Mouse (Mus musculus) adrenal gland, adult (tissue): Measurements from ENCODE around the gene Kmt2e.

Source experiments
- DNase-seq, 2 experiments: peaks; one replicate each; pipeline ENCODE4 v3.0.0; 2022 to 2023; ENCODE audit warnings: low spot score in 1 of 2; ENCODE audit not compliant: inconsistent age in 2 of 2

Kmt2e gene

DNA sequence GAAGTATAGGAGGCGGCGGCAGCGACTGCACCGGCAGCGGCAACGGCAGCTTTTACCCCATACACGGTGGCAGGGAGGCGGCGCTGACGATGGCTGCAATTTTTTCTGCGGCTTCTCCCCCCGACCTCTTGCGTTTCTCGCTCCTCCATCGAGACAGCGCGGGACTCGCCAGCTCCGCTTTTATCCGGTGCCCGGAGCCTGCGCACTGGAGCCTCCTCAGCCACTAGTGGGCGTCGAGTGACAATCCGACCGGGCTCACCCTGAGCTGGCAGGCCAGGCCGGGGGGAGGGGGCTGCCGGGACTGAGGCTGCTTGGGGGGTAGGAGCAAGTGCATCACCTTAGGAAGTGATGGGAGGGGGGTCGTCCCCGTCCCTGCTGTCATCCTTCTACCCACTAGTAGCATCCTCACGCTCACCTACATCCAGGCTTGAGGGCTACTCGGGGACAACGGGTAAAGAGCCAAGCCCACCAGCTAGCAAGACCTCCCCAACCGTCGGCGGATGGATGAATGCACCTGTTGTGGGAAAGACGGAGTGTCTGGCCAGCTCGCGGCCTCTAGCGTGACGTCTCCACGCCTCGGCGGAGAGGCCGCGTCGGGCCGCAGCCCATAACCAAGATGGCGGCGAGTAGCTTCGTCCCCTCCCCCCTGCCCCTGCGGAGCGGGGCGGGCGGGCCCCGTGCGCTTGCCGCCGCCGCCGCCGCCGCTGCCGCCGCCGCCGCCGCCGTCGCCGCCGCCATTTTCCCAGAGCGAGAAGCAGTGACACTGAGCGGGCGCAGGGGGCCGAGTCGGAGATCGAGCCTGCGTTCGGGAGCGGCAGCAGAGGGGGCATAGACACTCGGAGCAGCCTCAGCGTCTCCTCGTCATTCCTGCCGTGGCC, at the start of gene Kmt2e:
Kmt2e (plus strand) TSS at position 722 of the 878 bp plus-strand sequence.
- DNase-seq = peak; percentile 94 to 97

DNA sequence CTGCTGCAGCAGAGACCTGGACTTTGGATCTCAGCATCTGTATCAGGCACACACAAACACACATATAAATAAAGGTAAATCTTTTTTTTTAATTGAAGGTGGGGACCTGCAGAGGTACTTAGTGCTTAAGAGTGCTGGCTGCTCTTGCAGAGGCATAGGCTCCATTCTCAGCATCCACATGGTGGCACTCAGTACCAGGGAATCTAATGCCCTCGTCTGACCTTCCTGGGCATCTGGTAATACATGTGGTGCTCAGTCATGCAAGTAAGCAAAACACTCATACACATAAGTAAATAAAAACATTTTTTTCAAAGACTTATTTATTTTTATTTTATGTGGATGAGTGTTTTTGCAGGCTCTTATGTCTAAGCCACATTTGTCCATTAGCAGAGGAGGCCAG, 49.1 kb upstream of the Kmt2e start:
- peak in 1 of 2 experiments; percentile 55 for DNase-seq

DNA sequence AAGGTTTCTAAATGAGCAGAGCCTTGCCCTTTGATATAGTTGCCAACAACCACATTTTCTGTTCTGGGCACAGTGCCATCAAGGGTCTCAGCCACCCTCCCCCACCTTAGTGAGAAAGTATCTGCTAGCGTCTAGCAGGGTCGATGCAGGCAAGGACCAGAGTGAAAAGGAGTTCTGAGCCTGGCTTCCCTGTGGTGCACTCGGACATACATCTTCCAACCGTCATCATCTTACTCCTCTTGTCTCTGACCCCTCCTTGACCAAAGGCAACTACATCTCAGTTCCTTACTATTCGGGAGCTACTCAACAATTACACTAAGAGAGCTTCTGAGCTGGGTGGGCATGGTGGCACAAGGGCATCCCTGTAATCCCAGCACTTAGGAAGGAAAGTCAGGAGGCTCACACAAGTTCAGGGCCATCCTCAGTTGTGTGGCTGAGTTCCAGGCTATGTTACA, 48.5 kb upstream of the Kmt2e start:
- peak in 1 of 2 experiments; percentile 41 for DNase-seq

- DNase-seq = peak; percentile 85 to 90
These were observed 47.5 kb upstream of the Kmt2e start for GRCm38 (mm10) chr5:23386562-23387312.

GRCm38 (mm10) chr5:23387313-23387666, 47.0 kb upstream of the Kmt2e start:
- no peak for DNase-seq

DNA sequence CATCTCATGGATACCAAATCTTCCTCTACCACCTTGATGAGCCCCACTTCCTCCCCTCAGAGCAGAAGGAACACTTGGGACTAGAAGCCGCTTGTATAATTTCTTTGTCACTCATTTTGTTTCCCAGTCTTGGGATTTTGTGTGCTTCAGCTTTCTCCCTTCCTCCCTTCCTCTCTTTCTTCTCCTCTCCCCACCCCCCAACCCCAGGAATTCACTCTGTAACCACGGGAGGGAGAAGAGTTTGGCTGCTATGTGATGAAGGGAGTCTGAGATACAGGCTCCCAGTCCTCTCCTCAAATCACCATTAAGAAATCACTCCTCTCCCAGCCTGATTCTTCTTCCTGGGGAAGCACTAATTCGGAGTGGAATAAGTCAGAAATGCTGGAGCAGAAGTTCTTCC, 46.1 kb upstream of the Kmt2e start:
- no peak for DNase-seq

DNA sequence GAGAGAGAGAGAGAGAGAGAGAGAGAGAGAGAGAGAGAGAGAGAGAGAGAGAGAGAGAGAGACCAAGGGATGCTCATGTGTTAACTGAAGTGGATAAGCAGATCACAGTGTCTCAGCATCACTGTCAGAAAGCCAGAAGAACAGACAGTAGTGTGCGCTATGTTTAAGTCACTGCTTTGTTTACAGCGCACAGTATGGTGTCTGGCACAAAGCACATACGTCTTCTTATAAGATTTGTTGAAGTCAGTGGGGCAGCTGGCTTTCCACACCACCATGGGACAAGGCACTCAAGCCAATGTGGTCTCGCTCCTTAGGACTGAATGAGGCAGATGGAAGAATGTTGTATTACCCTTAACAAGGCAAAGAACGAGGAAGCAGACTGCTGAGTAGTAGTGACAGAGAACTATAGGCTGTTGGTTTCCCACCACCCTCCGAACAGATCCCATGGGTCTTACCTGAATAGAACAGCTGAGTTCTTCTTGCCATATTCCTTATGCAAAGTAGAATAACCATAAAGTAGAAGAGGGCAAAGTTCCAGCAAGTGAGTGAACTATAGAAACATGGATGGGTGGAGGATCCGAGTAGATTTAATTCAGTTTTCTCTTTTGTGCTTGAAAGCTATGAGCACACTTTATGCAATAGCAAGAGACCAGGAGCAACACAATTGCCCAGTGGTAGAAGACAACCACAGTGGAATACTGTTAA, 44.5 kb upstream of the Kmt2e start:
- DNase-seq = no peak

DNA sequence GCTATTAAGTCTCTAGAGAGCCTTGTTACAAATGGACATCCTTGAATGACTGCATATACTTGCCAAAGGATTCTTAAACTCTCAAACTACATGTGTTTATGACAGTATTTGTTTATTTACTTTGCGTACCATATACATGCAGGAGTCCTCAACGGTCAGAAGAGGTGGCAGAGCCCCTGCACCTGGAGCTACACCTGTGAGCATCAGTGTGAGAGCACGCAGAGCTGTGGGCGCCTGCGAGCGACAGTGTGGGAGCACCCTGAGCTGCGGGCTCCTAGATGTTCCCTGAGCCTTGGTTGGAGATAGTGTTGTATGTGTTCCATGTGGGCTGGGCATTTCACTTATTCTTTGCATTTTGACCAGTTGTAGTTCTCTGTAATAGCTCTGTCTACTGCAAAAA, 42.5 kb upstream of the Kmt2e start:
- DNase-seq = no peak

GRCm38 (mm10) chr5:23393870-23394269, 40.4 kb upstream of the Kmt2e start:
- DNase-seq = no peak

GRCm38 (mm10) chr5:23394366-23395145, 39.7 kb upstream of the Kmt2e start:
- DNase-seq = peak in 1 of 2 experiments; percentile 52

GRCm38 (mm10) chr5:23395721-23396120, 38.5 kb upstream of the Kmt2e start:
- DNase-seq = no peak

GRCm38 (mm10) chr5:23396756-23397155, 37.5 kb upstream of the Kmt2e start:
- no peak for DNase-seq

- peak in 1 of 2 experiments; percentile 18 for DNase-seq
These were observed 34.1 kb upstream of the Kmt2e start for GRCm38 (mm10) chr5:23400156-23400555.

GRCm38 (mm10) chr5:23400868-23401267, 33.4 kb upstream of the Kmt2e start:
- peak in 1 of 2 experiments; percentile 46 for DNase-seq

GRCm38 (mm10) chr5:23401368-23401767, 32.9 kb upstream of the Kmt2e start:
- DNase-seq = peak in 1 of 2 experiments; percentile 21

GRCm38 (mm10) chr5:23401999-23402398, 32.2 kb upstream of the Kmt2e start:
- DNase-seq = peak; percentile 70 to 72

- DNase-seq = peak in 1 of 2 experiments; percentile 32
These were observed 31.1 kb upstream of the Kmt2e start for GRCm38 (mm10) chr5:23403161-23403560.

DNA sequence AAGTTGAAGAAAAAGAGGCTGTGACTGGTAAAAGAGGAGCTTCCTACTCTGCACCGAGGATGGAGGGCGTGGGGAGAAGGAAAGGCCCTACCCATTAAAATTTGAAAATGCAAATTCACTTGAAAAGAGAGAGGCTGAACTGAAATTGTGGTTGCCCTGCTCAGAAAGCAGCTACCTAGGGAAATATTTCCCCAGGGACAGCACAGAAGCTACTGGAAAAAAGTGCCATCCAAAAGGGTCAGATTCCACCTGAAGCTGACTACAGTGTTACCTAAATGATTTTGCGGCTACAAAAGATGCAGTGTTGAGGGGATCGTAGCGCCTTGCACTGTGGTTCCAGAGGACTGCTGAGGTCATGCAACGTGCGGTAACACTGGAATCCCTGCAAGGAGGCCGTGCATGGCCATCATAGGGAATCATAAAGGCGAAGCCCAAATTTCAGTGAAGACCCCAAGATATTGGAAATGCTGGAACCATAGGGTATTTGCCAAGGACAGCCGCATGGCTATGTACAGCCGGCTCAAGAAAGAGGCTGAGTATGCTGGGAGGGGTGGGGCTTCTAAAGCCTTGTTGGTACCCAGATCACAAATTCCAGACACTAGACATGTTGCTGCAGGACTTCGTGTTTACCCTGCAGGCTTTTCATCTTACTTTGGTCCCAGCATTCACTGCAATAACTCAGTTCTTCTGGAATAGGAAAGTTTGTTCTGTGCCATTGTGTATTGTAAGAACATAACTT, 28.4 kb upstream of the Kmt2e start:
- no peak for DNase-seq

GRCm38 (mm10) chr5:23406405-23406745, 27.9 kb upstream of the Kmt2e start:
- no peak for DNase-seq

- peak in 1 of 2 experiments; percentile 63 for DNase-seq
These were observed 26.1 kb upstream of the Kmt2e start for GRCm38 (mm10) chr5:23408106-23408505.
